Mouse (Mus musculus) intestine, embryonic 16.5 days (tissue): ENCODE measurements around the gene Ubxn11. TPM values are rescaled to one million over a fixed set of nuclear protein-coding genes. Genes with fewer than 3 reads are reported as not detected.
"Not testable (repeated sequence)": the region's sequence is repeated elsewhere in the genome, so short reads cannot be mapped to it uniquely, and the experiment has no call there.

Experiments used
- ATAC-seq: fragments of 200-750 bp; cut with Nextera tagmentation; 2 replicates; pipeline ENCODE4 v1.8.0; 2017; ENCODE audit warnings: moderate TSS enrichment, moderate library complexity
- H3K27ac ChIP-seq: fragments of 300-500 bp; sonication (generic); 2 replicates; pipeline ENCODE4 v1.5.1; 2014; ENCODE audit warnings: mild to moderate bottlenecking, low read length
- H3K27me3 ChIP-seq: fragments of 300-500 bp; sonication (generic); replicated peaks from 2 replicates; pipeline ENCODE4 v1.6.1; 2014; ENCODE audit warnings: low read length, control low read depth, mixed read lengths; ENCODE audit not compliant: control insufficient read depth, insufficient read depth
- H3K36me3 ChIP-seq: fragments of 300-500 bp; sonication (generic); 2 replicates; pipeline ENCODE4 v1.6.1; 2014; ENCODE audit warnings: low read length, control low read depth; ENCODE audit not compliant: control insufficient read depth, insufficient read depth
- H3K4me1 ChIP-seq: fragments of 300-500 bp; sonication (generic); 2 replicates; pipeline ENCODE4 v1.6.1; 2014; ENCODE audit warnings: low read length, control low read depth, mixed read lengths; ENCODE audit not compliant: control insufficient read depth, insufficient read depth
- H3K4me2 ChIP-seq: fragments of 300-500 bp; sonication (generic); 2 replicates; pipeline ENCODE4 v1.6.1; 2014; ENCODE audit warnings: low read depth, low read length, control low read depth
- H3K4me3 ChIP-seq: fragments of 300-500 bp; sonication (generic); 2 replicates; pipeline ENCODE4 v1.5.1; 2014; ENCODE audit warnings: mild to moderate bottlenecking, low read length
- H3K9ac ChIP-seq: fragments of 300-500 bp; sonication (generic); 2 replicates; pipeline ENCODE4 v1.6.1; 2014; ENCODE audit warnings: low read depth, low read length
- H3K9me3 ChIP-seq: fragments of 300-500 bp; sonication (generic); 2 replicates; pipeline ENCODE4 v1.6.1; 2016; ENCODE audit warnings: low read length, control low read depth; ENCODE audit not compliant: control insufficient read depth
- WGBS: fragments of 180-500 bp; shearing (Covaris S2); extraction: QIAGEN DNeasy Blood & Tissue Kit; methylation state at CpG from one replicate; pipeline ENCODE4 v1.1.7; 2014; 5-methylcytosine and 5-hydroxymethylcytosine counted together
- polyA plus RNA-seq: library from polyadenylated mRNA; unstranded; fragments of >200 nt; fragmentation: Nextera tagmentation; extraction: Ambion mirVana; gene quantifications from 2 replicates; pipeline ENCODE4 v1.2.1, GENCODE M21; 2015

Ubxn11 gene
- polyA plus RNA-seq, 1 experiment from 2014 or later = 5.6 TPM

GRCm38 (mm10) chr4:134149389-134149788 lies 47.0 kb downstream of the Ubxn11 start:
- Histone ChIP-seq H3K4me3 (no peak overlapping the region), H3K9me3 (no peaks in the 10 kb centered on the region), H3K4me1 (no peaks in the 10 kb centered on the region), H3K9ac (no peak overlapping the region), H3K27ac (no peak overlapping the region), H3K36me3 (peaks cover 10% of the 10 kb centered on the region; the same call in 1 of the 2 replicates), H3K27me3 (no peaks in the 10 kb centered on the region), H3K4me2 (no peak overlapping the region)
- no peak for ATAC-seq
- 87% methylated on average over 4 of the region's 4 CpGs for WGBS

- no peaks in the 10 kb centered on the region for H3K4me1 ChIP-seq
- no peak overlapping the region for H3K9ac ChIP-seq
- H3K4me3 ChIP-seq = no peak overlapping the region
- H3K4me2 ChIP-seq = no peak overlapping the region
- ATAC-seq = no peak
- WGBS = 87% methylated on average over 3 of the region's 3 CpGs
- no peaks in the 10 kb centered on the region for H3K9me3 ChIP-seq
- no peak overlapping the region for H3K27ac ChIP-seq
- H3K36me3 ChIP-seq = peaks cover 16% of the 10 kb centered on the region
- no peaks in the 10 kb centered on the region for H3K27me3 ChIP-seq
Observed at GRCm38 (mm10) chr4:134152112-134152511, 49.7 kb downstream of the Ubxn11 start.

GRCm38 (mm10) chr4:134153656-134154055 lies 51.3 kb downstream of the Ubxn11 start:
- WGBS = 94% methylated on average over 3 of the region's 3 CpGs
- H3K36me3 ChIP-seq = peaks cover 16% of the 10 kb centered on the region
- no peaks in the 10 kb centered on the region for H3K9me3 ChIP-seq

GRCm38 (mm10) chr4:134154354-134154753 lies 52.0 kb downstream of the Ubxn11 start:
- WGBS = 96% methylated on average over 3 of the region's 3 CpGs
- no peak overlapping the region for H3K4me3 ChIP-seq
- no peak overlapping the region for H3K9ac ChIP-seq
- H3K27me3 ChIP-seq = no peaks in the 10 kb centered on the region
- no peak overlapping the region for H3K4me2 ChIP-seq
- ATAC-seq = no peak
- no peaks in the 10 kb centered on the region for H3K9me3 ChIP-seq
- peaks cover 7% of the 10 kb centered on the region; the same call in 1 of the 2 replicates for H3K4me1 ChIP-seq
- peaks cover 16% of the 10 kb centered on the region for H3K36me3 ChIP-seq
- H3K27ac ChIP-seq = no peak overlapping the region

More at GRCm38 (mm10) chr4:134153656-134154055, 51.3 kb downstream of the Ubxn11 start:
- ATAC-seq = no peak
- H3K27me3 ChIP-seq = no peaks in the 10 kb centered on the region
- no peak overlapping the region for H3K27ac ChIP-seq
- no peak overlapping the region for H3K9ac ChIP-seq
- H3K4me3 ChIP-seq = no peak overlapping the region
- peaks cover 2% of the 10 kb centered on the region; the same call in 1 of the 2 replicates for H3K4me1 ChIP-seq
- H3K4me2 ChIP-seq = no peak overlapping the region

GRCm38 (mm10) chr4:134155531-134155930 lies 53.2 kb downstream of the Ubxn11 start:
- Histone ChIP-seq H3K4me3 (no peak overlapping the region), H3K9me3 (no peaks in the 10 kb centered on the region), H3K4me2 (no peak overlapping the region), H3K27me3 (no peaks in the 10 kb centered on the region), H3K36me3 (peaks cover 16% of the 10 kb centered on the region), H3K27ac (no peak overlapping the region), H3K9ac (no peak overlapping the region), H3K4me1 (peaks cover 7% of the 10 kb centered on the region; the same call in 1 of the 2 replicates)
- 88% methylated on average over 6 of the region's 6 CpGs for WGBS
- ATAC-seq = no peak

- H3K9me3 ChIP-seq = no peaks in the 10 kb centered on the region
- peaks cover 7% of the 10 kb centered on the region; the same call in 1 of the 2 replicates for H3K4me1 ChIP-seq
- H3K4me3 ChIP-seq = no peak overlapping the region
- no peaks in the 10 kb centered on the region for H3K27me3 ChIP-seq
- peaks cover 16% of the 10 kb centered on the region for H3K36me3 ChIP-seq
- ATAC-seq = no peak
- H3K9ac ChIP-seq = no peak overlapping the region
- 95% methylated on average over 10 of the region's 10 CpGs for WGBS
- H3K27ac ChIP-seq = no peak overlapping the region
- H3K4me2 ChIP-seq = no peak overlapping the region
Observed at GRCm38 (mm10) chr4:134155961-134156465, 53.6 kb downstream of the Ubxn11 start.

- H3K27ac ChIP-seq = no peak overlapping the region
- H3K4me3 ChIP-seq = no peak overlapping the region
- H3K4me2 ChIP-seq = no peak overlapping the region
- peaks cover 7% of the 10 kb centered on the region; the same call in 1 of the 2 replicates for H3K4me1 ChIP-seq
- ATAC-seq = no peak
- H3K9me3 ChIP-seq = no peaks in the 10 kb centered on the region
- peaks cover 9% of the 10 kb centered on the region for H3K36me3 ChIP-seq
- WGBS = 70% methylated on average over 8 of the region's 8 CpGs
- no peaks in the 10 kb centered on the region for H3K27me3 ChIP-seq
- no peak overlapping the region for H3K9ac ChIP-seq
Observed at GRCm38 (mm10) chr4:134156744-134157143, 54.4 kb downstream of the Ubxn11 start.

- no peaks in the 10 kb centered on the region for H3K9me3 ChIP-seq
- H3K4me2 ChIP-seq = no peak overlapping the region
- peaks cover 7% of the 10 kb centered on the region; the same call in 1 of the 2 replicates for H3K4me1 ChIP-seq
- H3K36me3 ChIP-seq = peaks cover 7% of the 10 kb centered on the region
- H3K4me3 ChIP-seq = no peak overlapping the region
- ATAC-seq = no peak
- 84% methylated on average over 2 of the region's 2 CpGs for WGBS
- no peaks in the 10 kb centered on the region for H3K27me3 ChIP-seq
- no peak overlapping the region for H3K27ac ChIP-seq
- no peak overlapping the region for H3K9ac ChIP-seq
Observed at GRCm38 (mm10) chr4:134157558-134157957, 55.2 kb downstream of the Ubxn11 start.

- no peak overlapping the region for H3K4me3 ChIP-seq
- H3K9ac ChIP-seq = no peak overlapping the region
- H3K27me3 ChIP-seq = no peaks in the 10 kb centered on the region
- ATAC-seq = peak; percentile 44
- peaks cover 7% of the 10 kb centered on the region for H3K36me3 ChIP-seq
- H3K4me1 ChIP-seq = peaks cover 7% of the 10 kb centered on the region; the same call in 1 of the 2 replicates
- H3K4me2 ChIP-seq = no peak overlapping the region
- no peaks in the 10 kb centered on the region for H3K9me3 ChIP-seq
- WGBS = 88% methylated on average over 6 of the region's 6 CpGs
- no peak overlapping the region for H3K27ac ChIP-seq
Observed at GRCm38 (mm10) chr4:134158774-134159173, 56.4 kb downstream of the Ubxn11 start.

GRCm38 (mm10) chr4:134160071-134160470 lies 57.7 kb downstream of the Ubxn11 start:
- H3K4me1 ChIP-seq, H3K27ac ChIP-seq, ATAC-seq, H3K9me3 ChIP-seq, H3K4me2 ChIP-seq, H3K36me3 ChIP-seq, H3K27me3 ChIP-seq: not testable (repeated sequence)
- 8% methylated on average over 29 of the region's 30 CpGs for WGBS
- H3K9ac ChIP-seq = peak overlapping the region; percentile 64; the same call in 1 of the 2 replicates
- H3K4me3 ChIP-seq = peak overlapping the region; percentile 54
